Mouse (Mus musculus) kidney, postnatal 36 days (tissue): ENCODE data around the gene Aqp7.
A peak's percentile ranks its signal among the peaks of the same experiment; 100 is the strongest.

ENCODE experiments used
- DNase-seq, 2 experiments: peaks; one replicate each; pipeline ENCODE4 v3.0.0; 2021 to 2022; ENCODE audit warnings: mixed read lengths in 2 of 2

Aqp7 gene

DNA sequence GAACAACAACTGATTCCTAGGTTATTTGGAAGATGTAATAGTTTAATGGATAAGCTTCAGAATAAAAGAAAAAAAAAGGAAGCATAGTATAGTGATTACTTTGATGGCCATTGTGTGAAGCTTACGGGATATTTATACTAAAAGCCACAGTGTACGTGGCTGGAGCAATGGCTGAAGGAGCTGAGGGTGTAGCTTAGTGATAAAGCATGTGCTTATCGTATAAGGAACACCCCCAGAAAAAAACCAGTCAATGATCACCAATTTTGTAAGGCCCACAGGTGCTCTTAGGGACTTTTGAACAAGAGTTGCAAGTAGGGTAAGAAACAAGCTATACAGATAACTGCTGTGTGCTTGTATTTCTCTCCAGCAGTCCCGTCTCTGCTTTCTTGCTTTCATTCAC is 50.0 kb downstream of the Aqp7 start:
- DNase-seq, result no peak

DNA sequence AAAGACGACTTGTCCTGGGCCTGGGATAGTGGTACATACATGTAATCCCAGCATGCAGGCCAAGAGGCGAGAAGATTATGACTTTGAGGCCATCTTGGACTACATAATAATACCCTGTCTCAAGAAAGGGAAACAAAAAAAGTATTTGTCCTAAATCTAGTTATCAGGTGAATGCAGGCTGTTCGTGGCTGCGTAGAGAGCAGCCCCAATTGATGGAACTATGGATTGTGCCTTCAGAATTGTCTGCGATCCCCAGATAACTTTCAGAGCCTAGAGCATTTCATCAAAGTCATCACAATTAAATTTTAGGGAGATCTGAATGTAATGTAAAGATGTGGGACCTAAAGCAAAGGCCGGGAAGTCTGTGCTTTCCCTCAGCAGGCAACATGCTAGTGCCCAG is 51.6 kb downstream of the Aqp7 start:
- no peak for DNase-seq

DNA sequence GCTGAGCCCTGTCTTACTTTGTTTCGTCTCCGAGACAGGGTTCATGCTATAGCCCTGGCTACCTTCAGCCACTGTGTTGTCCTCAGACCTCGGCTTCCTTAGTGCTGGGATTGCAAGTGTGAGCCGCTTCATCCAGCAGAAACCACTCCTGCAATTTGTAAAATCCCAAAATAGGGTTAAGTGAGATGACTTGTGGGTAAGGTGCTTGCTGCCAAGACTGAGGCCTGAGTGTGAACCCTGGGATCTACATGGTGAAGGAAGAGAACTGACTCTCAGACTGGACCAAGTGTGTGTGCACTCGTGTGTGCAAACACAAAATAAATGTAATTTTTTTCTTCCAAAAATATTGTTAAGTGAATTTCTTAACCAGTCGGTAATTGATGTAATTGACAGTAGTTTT is 58.3 kb downstream of the Aqp7 start:
- DNase-seq, result no peak

GRCm38 (mm10) chr4:40983686-40984085 is 64.3 kb downstream of the Aqp7 start:
- DNase-seq, result peak; percentile 16 to 30
